8 mouse cellular contexts compared by ENCODE assay signal in the genomic region with DNA sequence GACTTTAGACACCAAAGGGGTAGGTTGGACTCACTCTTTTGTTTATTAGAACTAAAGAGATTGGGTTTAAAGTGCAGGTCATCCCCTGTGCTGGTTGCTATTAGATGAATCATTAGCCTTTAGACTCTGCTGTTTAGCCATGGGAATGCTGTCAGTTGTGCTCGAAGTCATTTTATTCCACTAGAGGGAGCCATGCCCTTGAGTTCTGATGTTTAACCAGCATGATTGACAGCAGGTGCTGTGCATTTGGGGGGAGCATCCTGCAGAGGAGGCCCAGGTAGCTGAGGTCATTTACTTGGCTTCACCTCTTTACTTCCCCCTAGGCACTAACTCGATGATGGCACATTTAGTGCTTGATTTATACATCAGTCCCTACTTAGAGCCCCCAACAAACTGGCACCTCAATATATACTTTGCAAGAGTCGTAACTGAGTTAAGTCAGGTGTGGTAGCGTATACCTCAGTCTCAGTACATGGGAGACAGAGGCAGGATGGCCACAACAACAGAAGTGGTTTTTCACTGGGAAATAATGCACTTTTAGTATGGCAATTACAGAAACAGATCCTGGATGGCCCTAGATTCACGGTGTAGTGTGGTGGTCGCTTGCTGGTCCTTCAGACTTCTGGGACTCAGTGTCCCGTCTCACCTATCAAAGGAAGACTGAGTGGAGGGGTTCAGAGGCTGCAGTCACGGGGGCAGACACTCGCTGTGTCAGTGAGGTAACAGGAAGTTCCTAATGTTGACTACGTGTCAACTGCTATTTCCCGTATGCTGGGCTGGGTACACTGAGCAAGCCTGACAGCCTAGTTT. TPM values are rescaled to one million over a fixed set of nuclear protein-coding genes. Genes with fewer than 3 reads are reported as not detected.
DNase-seq lines count a peak whose midpoint lies in the region; ATAC-seq and TF ChIP-seq lines count a peak whose summit lies in the region.

No protein-coding gene starts in this region.

- CTCF ChIA-PET in Patski (lab: Charles Lee) = no interaction called here

- ATAC-seq in hindbrain, embryonic 12.5 days (ENCODE audit: low FRiP score) = no peak
- peak; percentile 60 for ATAC-seq in Patski
- ATAC-seq in common myeloid progenitor, adult 5-6 weeks (replicated peaks; ENCODE audit: low read depth, poor library complexity, severe bottlenecking) = peak; percentile 74
- peak; percentile 54; the same call in 1 of the 2 replicates for ATAC-seq in hindbrain, embryonic 13.5 days (ENCODE audit: low FRiP score)

- H3K27me3 ChIP-seq in hindbrain, embryonic 10.5 days (ENCODE audit: insufficient read depth, poor library complexity, severe bottlenecking) = no peaks in the 10 kb centered on the region
- H3K27me3 ChIP-seq in hindbrain, embryonic 12.5 days = no peaks in the 10 kb centered on the region
- no peaks in the 10 kb centered on the region for H3K27me3 ChIP-seq in Patski
- H3K27me3 ChIP-seq in hindbrain, embryonic 13.5 days = no peaks in the 10 kb centered on the region

- no peak overlapping the region for H3K27ac ChIP-seq in hindbrain, embryonic 10.5 days
- no peak overlapping the region for H3K27ac ChIP-seq in hindbrain, embryonic 12.5 days
- H3K27ac ChIP-seq in hindbrain, embryonic 13.5 days = no peak overlapping the region

- POLR2A ChIA-PET in Patski (lab: Charles Lee) = no interaction called here

- no peak overlapping the region for H3K4me3 ChIP-seq in hindbrain, embryonic 10.5 days
- H3K4me3 ChIP-seq in hindbrain, embryonic 12.5 days = no peak overlapping the region
- no peak overlapping the region for H3K4me3 ChIP-seq in hindbrain, embryonic 13.5 days

- DNase-seq in hindbrain, embryonic 10.5 days (ENCODE audit: low spot score) = peak; percentile 33
- DNase-seq in Patski (ENCODE audit: low read depth, low spot score) = peak; percentile 51
- peak; percentile 24 to 34 for DNase-seq in layer of hippocampus, adult 8-10 months (ENCODE audit: low spot score in 2 of 2)
- DNase-seq in lung, postnatal 36 days = peak; percentile 87
- DNase-seq in telencephalon, adult 2 months (ENCODE audit: low read depth, low spot score) = peak; percentile 21

- in situ Hi-C loops in Patski (cut with MboI; ENCODE audit: low pct_unique_long_range_greater_than_20kb) = loop anchor here (5.0 to 10.0 kb wide), 3 partner anchors 132 to 532 kb away; no protein-coding TSS in a partner anchor

- no peaks in the 10 kb centered on the region for H3K4me1 ChIP-seq in hindbrain, embryonic 10.5 days (replicated peaks)
- H3K4me1 ChIP-seq in hindbrain, embryonic 12.5 days = no peaks in the 10 kb centered on the region
- H3K4me1 ChIP-seq in hindbrain, embryonic 13.5 days (replicated peaks) = no peaks in the 10 kb centered on the region

- no peaks in the 10 kb centered on the region for H3K9me3 ChIP-seq in hindbrain, embryonic 10.5 days
- no peaks in the 10 kb centered on the region for H3K9me3 ChIP-seq in hindbrain, embryonic 12.5 days (replicated peaks)
- no peaks in the 10 kb centered on the region for H3K9me3 ChIP-seq in hindbrain, embryonic 13.5 days

- H3K36me3 ChIP-seq in hindbrain, embryonic 10.5 days = peaks cover 34% of the 10 kb centered on the region
- H3K36me3 ChIP-seq in hindbrain, embryonic 12.5 days = peaks cover 25% of the 10 kb centered on the region
- peaks cover 30% of the 10 kb centered on the region for H3K36me3 ChIP-seq in hindbrain, embryonic 13.5 days

- TF ChIP-seq CTCF in Patski (IDR thresholded peaks at IDR 0.05) = peak; percentile 75

- WGBS in hindbrain, embryonic 10.5 days = 78% methylated on average over 11 of the region's 11 CpGs
- WGBS in hindbrain, embryonic 12.5 days = 76% methylated on average over 11 of the region's 11 CpGs
- WGBS in hindbrain, embryonic 13.5 days = 77% methylated on average over 11 of the region's 11 CpGs

- H3K9ac ChIP-seq in hindbrain, embryonic 12.5 days = no peak overlapping the region
- no peak overlapping the region for H3K9ac ChIP-seq in hindbrain, embryonic 13.5 days

- no peak overlapping the region for H3K4me2 ChIP-seq in hindbrain, embryonic 12.5 days (replicated peaks)
- no peak overlapping the region for H3K4me2 ChIP-seq in hindbrain, embryonic 13.5 days

RNA-seq across cellular contexts. Expression of gene Cage1, which starts 28.2 kb away (rescaled TPM):
- 0.71 and 0.75 TPM in 2 replicates for polyA plus RNA-seq in hindbrain, embryonic 10.5 days (2016; fragmentation: Nextera tagmentation; extraction: Ambion mirVana)
- polyA plus RNA-seq in hindbrain, embryonic 12.5 days (2016; fragmentation: Nextera tagmentation; extraction: Ambion mirVana) = 1.7 and 2.0 TPM in 2 replicates
- polyA plus RNA-seq in Patski (2021) = 3.0 TPM
- 2.5 and 3.7 TPM in 2 replicates for total RNA-seq in common myeloid progenitor, adult 5-6 weeks (2017)
- 2.4 and 2.7 TPM in 2 replicates for polyA plus RNA-seq in hindbrain, embryonic 13.5 days (2015; fragmentation: Nextera tagmentation; extraction: Ambion mirVana)
- 1 to 10 TPM; 4.5 to 8.5 (median 6.7) TPM for total RNA-seq in layer of hippocampus, adult 8-10 months (2022)

RNA-seq across cellular contexts. Expression of gene Riok1, which starts 28.3 kb away (rescaled TPM):
- polyA plus RNA-seq in hindbrain, embryonic 10.5 days (2016; fragmentation: Nextera tagmentation; extraction: Ambion mirVana) = 46.7 and 50.7 TPM in 2 replicates
- polyA plus RNA-seq in hindbrain, embryonic 12.5 days (2016; fragmentation: Nextera tagmentation; extraction: Ambion mirVana) = 55.4 and 66.8 TPM in 2 replicates
- 24.5 TPM for polyA plus RNA-seq in Patski (2021)
- 107 and 121 TPM in 2 replicates for total RNA-seq in common myeloid progenitor, adult 5-6 weeks (2017)
- polyA plus RNA-seq in hindbrain, embryonic 13.5 days (2015; fragmentation: Nextera tagmentation; extraction: Ambion mirVana) = 62.7 and 63.8 TPM in 2 replicates
- total RNA-seq in layer of hippocampus, adult 8-10 months (2022) = 10 to 100 TPM; 28.6 to 33.0 (median 30.6) TPM

Comparison
In these comparisons a context has a peak if more than half of its experiments do, and no peak if none do; other contexts are left out.
1. DNase-seq: peak in every context shown above with its lines; median percentile 87 in lung, postnatal 36 days; 51 in Patski; 33 in hindbrain, embryonic 10.5 days; 29 in layer of hippocampus, adult 8-10 months; 21 in telencephalon, adult 2 months.